Mouse (Mus musculus): ENCODE results near the gene Mrpl33. TPM values are rescaled to one million over a fixed set of nuclear protein-coding genes. Genes with fewer than 3 reads are reported as not detected.
"Not testable (repeated sequence)": the region's sequence is repeated elsewhere in the genome, so short reads cannot be mapped to it uniquely, and the experiment has no call there.

The Mrpl33 gene
- total RNA-seq (2014; fragmentation: Nextera tagmentation) (543 and 559 TPM in 2 replicates), total RNA-seq (2017) (224 and 356 TPM in 2 replicates)

GRCm38 (mm10) chr5:31596481-31597429 is at the start of gene Mrpl33:
Gene Mrpl33, plus strand, starts transcription at chr5:31596935.
- peak; percentile 61 for ATAC-seq (replicated peaks; ENCODE audit: poor library complexity, severe bottlenecking)

GRCm38 (mm10) chr5:31559401-31559800 is 37.3 kb upstream of the Mrpl33 start:
- no peak for ATAC-seq (replicated peaks; ENCODE audit: poor library complexity, severe bottlenecking)

- no peak for ATAC-seq (replicated peaks; ENCODE audit: poor library complexity, severe bottlenecking)
Observed at GRCm38 (mm10) chr5:31560352-31560751, 36.4 kb upstream of the Mrpl33 start.

DNA sequence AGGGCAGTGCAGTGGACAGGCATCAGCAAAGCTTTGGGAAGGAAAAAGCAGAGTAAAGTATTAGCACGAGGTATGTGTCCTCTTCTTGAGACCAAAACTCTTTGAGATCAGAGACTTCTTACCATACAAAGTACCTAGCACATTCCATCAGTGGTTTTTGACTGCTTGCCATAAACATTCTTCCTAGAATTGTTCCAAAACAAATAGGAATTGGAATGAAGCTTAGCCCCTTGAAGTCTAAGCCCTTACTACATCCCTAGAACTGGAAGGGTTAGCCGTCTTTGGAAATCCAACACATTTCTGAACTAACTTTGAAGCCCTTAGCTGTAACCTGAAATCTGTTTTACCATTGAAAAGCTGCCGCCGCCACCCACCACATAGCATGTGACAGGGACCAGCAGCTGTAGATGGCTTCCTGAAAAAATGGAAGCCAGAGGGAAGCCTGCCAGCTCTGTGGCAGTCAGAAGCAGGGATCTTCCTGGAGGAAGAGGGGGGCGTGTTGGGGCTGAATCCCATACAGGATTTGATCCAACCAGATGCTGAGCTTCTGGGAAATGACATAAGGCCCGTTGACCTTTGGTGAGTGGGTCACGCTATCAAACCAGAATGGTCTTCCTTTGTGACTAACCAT is 34.6 kb upstream of the Mrpl33 start:
- no peak for ATAC-seq (replicated peaks; ENCODE audit: poor library complexity, severe bottlenecking)

- peak; percentile 78 for ATAC-seq (replicated peaks; ENCODE audit: poor library complexity, severe bottlenecking)
Observed at GRCm38 (mm10) chr5:31563496-31563895, 33.2 kb upstream of the Mrpl33 start.

- no peak for ATAC-seq (replicated peaks; ENCODE audit: poor library complexity, severe bottlenecking)
Observed at GRCm38 (mm10) chr5:31563905-31564304, 32.8 kb upstream of the Mrpl33 start.

- ATAC-seq (replicated peaks; ENCODE audit: poor library complexity, severe bottlenecking), result no peak
Observed at GRCm38 (mm10) chr5:31564976-31565375, 31.8 kb upstream of the Mrpl33 start.

- ATAC-seq (replicated peaks; ENCODE audit: poor library complexity, severe bottlenecking), result no peak
Observed at GRCm38 (mm10) chr5:31566026-31566425, 30.7 kb upstream of the Mrpl33 start.

DNA sequence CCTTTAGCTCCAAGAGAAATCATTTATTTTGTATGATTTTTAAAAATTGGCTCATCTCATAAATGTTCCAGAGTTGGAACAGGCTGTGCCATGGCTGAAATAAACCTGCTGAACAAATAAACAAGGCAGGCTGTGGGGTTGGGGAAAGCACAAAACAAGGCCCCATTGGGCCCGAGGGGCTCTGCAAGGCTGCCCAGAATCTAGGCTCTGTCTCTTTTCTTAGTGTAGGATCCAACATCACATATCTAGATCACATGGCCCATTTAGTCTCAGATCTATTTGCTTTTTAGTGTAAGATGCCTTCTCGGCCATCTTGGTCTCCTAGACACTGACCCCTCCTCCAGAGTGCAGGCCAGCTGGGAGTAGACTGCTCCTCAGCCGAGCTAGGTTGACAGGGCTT is 30.3 kb upstream of the Mrpl33 start:
- ATAC-seq (replicated peaks; ENCODE audit: poor library complexity, severe bottlenecking), result no peak

GRCm38 (mm10) chr5:31567951-31568657 is 28.6 kb upstream of the Mrpl33 start:
- no peak for ATAC-seq (replicated peaks; ENCODE audit: poor library complexity, severe bottlenecking)

- ATAC-seq (replicated peaks; ENCODE audit: poor library complexity, severe bottlenecking), result peak; percentile 89
Observed at GRCm38 (mm10) chr5:31571023-31571608, 25.6 kb upstream of the Mrpl33 start.

- no peak for ATAC-seq (replicated peaks; ENCODE audit: poor library complexity, severe bottlenecking)
Observed at GRCm38 (mm10) chr5:31573722-31574121, 23.0 kb upstream of the Mrpl33 start.

DNA sequence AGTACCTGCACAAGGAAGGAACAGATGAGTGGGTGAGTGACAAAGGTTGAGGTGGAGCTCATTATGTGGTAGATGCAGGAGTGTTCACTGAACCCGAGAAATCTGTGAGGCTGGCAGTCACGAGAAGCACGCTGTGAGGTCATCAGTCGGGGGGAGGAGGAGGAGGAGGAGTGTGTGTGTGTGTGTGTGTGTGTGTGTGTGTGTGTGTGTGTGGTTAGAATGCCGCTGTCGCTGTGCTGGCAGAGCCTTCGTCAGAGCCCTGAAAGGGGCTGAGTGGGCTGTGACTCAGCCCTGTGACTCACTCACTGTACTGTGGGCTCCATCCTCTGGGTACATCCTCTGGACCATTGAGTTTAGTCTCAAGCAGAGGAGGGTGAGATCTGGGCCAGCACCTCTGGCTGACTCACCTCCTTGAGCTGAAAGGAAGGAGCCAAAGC is 20.2 kb upstream of the Mrpl33 start:
- ATAC-seq (replicated peaks; ENCODE audit: poor library complexity, severe bottlenecking), result peak; percentile 60

- no peak; the same call in 1 of the 2 replicates for ATAC-seq (replicated peaks; ENCODE audit: poor library complexity, severe bottlenecking)
Observed at GRCm38 (mm10) chr5:31581263-31581662, 15.5 kb upstream of the Mrpl33 start.

DNA sequence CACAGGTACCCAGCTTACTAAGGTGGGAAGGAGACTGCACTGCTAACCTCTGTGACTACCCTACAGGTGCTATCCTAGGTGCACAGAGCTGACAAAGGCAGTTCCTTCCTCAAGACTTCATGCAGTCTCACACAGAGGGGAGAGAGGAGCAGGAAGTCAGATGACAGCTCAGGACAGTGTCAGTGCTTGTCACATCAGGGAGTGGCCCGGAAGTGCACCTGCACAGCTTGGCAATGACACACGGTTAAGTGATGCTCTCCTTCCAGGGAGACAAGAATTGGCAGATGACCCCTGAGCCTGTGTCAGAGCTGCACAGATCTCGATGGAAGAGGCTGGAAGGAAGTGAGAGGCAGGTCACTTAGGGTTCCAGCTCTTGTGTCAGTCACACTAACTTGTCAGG is 14.8 kb upstream of the Mrpl33 start:
- peak; percentile 27; the same call in 1 of the 2 replicates for ATAC-seq (replicated peaks; ENCODE audit: poor library complexity, severe bottlenecking)

- no peak for ATAC-seq (replicated peaks; ENCODE audit: poor library complexity, severe bottlenecking)
Observed at GRCm38 (mm10) chr5:31583261-31583660, 13.5 kb upstream of the Mrpl33 start.

DNA sequence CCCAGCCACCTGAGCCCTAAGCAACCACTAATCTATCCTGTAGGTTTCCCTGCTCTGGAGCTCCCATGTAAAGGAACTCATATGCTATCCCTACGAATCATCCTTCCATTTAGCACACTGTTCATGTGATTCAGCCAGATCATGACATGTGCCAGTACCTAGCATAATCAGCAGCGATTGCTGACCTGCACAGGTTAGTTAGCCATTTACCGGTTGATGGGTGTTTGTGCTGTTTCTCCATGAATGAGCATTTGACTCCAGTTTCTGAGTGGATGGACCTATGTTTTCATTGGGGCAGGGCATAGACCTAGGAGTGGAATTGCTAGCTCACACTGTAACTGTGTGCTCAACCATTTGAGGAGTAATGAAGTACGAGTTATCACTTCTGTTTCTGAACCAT is 11.2 kb upstream of the Mrpl33 start:
- no peak for ATAC-seq (replicated peaks; ENCODE audit: poor library complexity, severe bottlenecking)

GRCm38 (mm10) chr5:31588016-31588415 is 8.7 kb upstream of the Mrpl33 start:
- ATAC-seq (replicated peaks; ENCODE audit: poor library complexity, severe bottlenecking), result no peak

DNA sequence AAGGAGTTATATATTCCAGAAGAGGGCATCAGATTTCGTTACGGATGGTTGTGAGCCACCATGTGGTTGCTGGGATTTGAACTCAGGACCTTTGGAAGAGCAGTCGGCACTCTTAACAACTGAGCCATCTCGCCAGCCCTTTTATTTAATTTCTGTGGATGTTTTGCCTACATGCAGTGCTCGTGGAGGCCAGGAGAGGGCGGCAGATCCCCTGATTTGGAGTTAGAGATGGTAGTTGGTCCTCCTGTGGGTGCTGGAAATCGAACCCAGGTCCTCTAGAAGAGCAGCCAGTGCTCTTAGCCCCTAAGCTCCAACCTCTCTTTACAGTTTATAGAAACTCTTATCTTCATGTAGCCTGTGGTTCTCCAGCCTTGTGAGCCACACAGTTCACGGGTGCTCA is 8.1 kb upstream of the Mrpl33 start:
- not testable (repeated sequence) for ATAC-seq (replicated peaks; ENCODE audit: poor library complexity, severe bottlenecking)

GRCm38 (mm10) chr5:31589711-31590319 is 6.9 kb upstream of the Mrpl33 start:
- no peak for ATAC-seq (replicated peaks; ENCODE audit: poor library complexity, severe bottlenecking)
